Mouse (Mus musculus) lung, postnatal 0 days (tissue): ENCODE data around the gene Gria3. TPM values are rescaled to one million over a fixed set of nuclear protein-coding genes. Genes with fewer than 3 reads are reported as not detected.
A peak's percentile ranks its signal among the peaks of the same experiment; 100 is the strongest.

ENCODE experiments used
- ATAC-seq: fragments of 200-750 bp; cut with Nextera tagmentation; 2 replicates; pipeline ENCODE4 v1.8.0; 2017; ENCODE audit warnings: moderate library complexity
- DNase-seq: peaks from one replicate; pipeline ENCODE4 v3.0.0-alpha.2; 2016; ENCODE audit warnings: low spot score
- H3K27ac ChIP-seq: fragments of 300-500 bp; sonication (generic); 2 replicates; pipeline ENCODE4 v1.5.1; 2014; ENCODE audit warnings: antibody characterized with exemption, mild to moderate bottlenecking, low read length, mixed read lengths
- H3K27me3 ChIP-seq: fragments of 300-500 bp; sonication (generic); replicated peaks from 2 replicates; pipeline ENCODE4 v1.6.1; 2014; ENCODE audit warnings: low read length, mixed read lengths; ENCODE audit not compliant: insufficient read depth
- H3K36me3 ChIP-seq: fragments of 300-500 bp; sonication (generic); 2 replicates; pipeline ENCODE4 v1.6.1; 2014; ENCODE audit warnings: low read length, mixed read lengths; ENCODE audit not compliant: insufficient read depth
- H3K4me1 ChIP-seq: fragments of 300-500 bp; sonication (generic); 2 replicates; pipeline ENCODE4 v1.6.1; 2014; ENCODE audit warnings: antibody characterized with exemption, low read depth, low read length, mixed read lengths; ENCODE audit not compliant: insufficient read depth
- H3K4me2 ChIP-seq: fragments of 300-500 bp; sonication (generic); replicated peaks from 2 replicates; pipeline ENCODE4 v1.6.1; 2014; ENCODE audit warnings: low read depth, mild to moderate bottlenecking, low read length, moderate library complexity, mixed read lengths
- H3K4me3 ChIP-seq: fragments of 300-500 bp; sonication (generic); 2 replicates; pipeline ENCODE4 v1.5.1; 2014; ENCODE audit warnings: low read depth, low read length
- H3K9ac ChIP-seq: fragments of 300-500 bp; sonication (generic); replicated peaks from 2 replicates; pipeline ENCODE4 v1.6.1; 2014; ENCODE audit warnings: low read depth, mild to moderate bottlenecking
- H3K9me3 ChIP-seq: fragments of 300-500 bp; sonication (generic); 2 replicates; pipeline ENCODE4 v1.6.1; 2016; ENCODE audit warnings: low read length, mixed read lengths
- CTCF ChIP-seq: IDR thresholded peaks from 2 replicates; pipeline ENCODE4 v1.5.1; 2016; ENCODE audit warnings: antibody characterized with exemption, mild to moderate bottlenecking
- EP300 ChIP-seq: IDR thresholded peaks from 2 replicates; pipeline ENCODE4 v1.6.1; 2016; ENCODE audit warnings: antibody characterized with exemption, mild to moderate bottlenecking, control low read depth
- WGBS: fragments of 180-500 bp; shearing (Covaris S2); extraction: QIAGEN DNeasy Blood & Tissue Kit; methylation state at CpG from one replicate; pipeline ENCODE4 v1.1.7; 2014; 5-methylcytosine and 5-hydroxymethylcytosine counted together
- polyA plus RNA-seq: library from polyadenylated mRNA; unstranded; fragments of >200 nt; fragmentation: Nextera tagmentation; extraction: Ambion mirVana; gene quantifications from 2 replicates; pipeline ENCODE4 v1.2.1, GENCODE M21; 2015

Gria3 gene
- 3.9 and 4.1 TPM in 2 replicates for polyA plus RNA-seq

- H3K4me1 ChIP-seq, result no peaks in the 10 kb centered on the region
- peak within 1 kb of the TSS; percentile 51 for H3K4me2 ChIP-seq
- ATAC-seq (no peak), DNase-seq (no peak)
- H3K27me3 ChIP-seq, result no peaks in the 10 kb centered on the region
- H3K27ac ChIP-seq, result no peak within 1 kb of the TSS
- no peaks in the 10 kb centered on the region for H3K9me3 ChIP-seq
- peak within 1 kb of the TSS; percentile 37 for H3K4me3 ChIP-seq
- WGBS, result 14% methylated on average over 21 of the region's 21 CpGs
- no peak within 1 kb of the TSS for H3K9ac ChIP-seq
- no peaks in the 10 kb centered on the region for H3K36me3 ChIP-seq
- no peak for TF ChIP-seq CTCF
- TF ChIP-seq EP300, result no peak
Observed at GRCm38 (mm10) chrX:41400058-41400904, at the start of gene Gria3. Gene Gria3, plus strand, starts transcription at chrX:41400854.

- DNase-seq (no peak), ATAC-seq (no peak)
- no peak overlapping the region for H3K27ac ChIP-seq
- no peak overlapping the region for H3K9ac ChIP-seq
- H3K4me1 ChIP-seq, result no peaks in the 10 kb centered on the region
- TF ChIP-seq CTCF (no peak), EP300 (no peak)
- 56% methylated on average over 7 of the region's 7 CpGs for WGBS
- H3K9me3 ChIP-seq, result no peaks in the 10 kb centered on the region
- H3K27me3 ChIP-seq, result no peaks in the 10 kb centered on the region
- no peak overlapping the region for H3K4me2 ChIP-seq
- no peaks in the 10 kb centered on the region for H3K36me3 ChIP-seq
- H3K4me3 ChIP-seq, result no peak overlapping the region
Observed at GRCm38 (mm10) chrX:41387086-41387485, 13.6 kb upstream of the Gria3 start.

GRCm38 (mm10) chrX:41389079-41389478 is 11.6 kb upstream of the Gria3 start:
- WGBS, result 100% methylated on average over 1 of the region's 1 CpGs
- no peak overlapping the region for H3K4me3 ChIP-seq
- H3K4me2 ChIP-seq, result no peak overlapping the region
- H3K9ac ChIP-seq, result no peak overlapping the region
- no peaks in the 10 kb centered on the region for H3K27me3 ChIP-seq
- no peaks in the 10 kb centered on the region for H3K9me3 ChIP-seq
- ATAC-seq, result no peak
- no peak for TF ChIP-seq EP300
- no peak for TF ChIP-seq CTCF
- no peak for DNase-seq
- H3K27ac ChIP-seq, result no peak overlapping the region
- no peaks in the 10 kb centered on the region for H3K4me1 ChIP-seq
- H3K36me3 ChIP-seq, result no peaks in the 10 kb centered on the region

- Histone ChIP-seq H3K36me3 (no peaks in the 10 kb centered on the region), H3K9ac (no peak overlapping the region), H3K27ac (no peak overlapping the region), H3K4me2 (no peak overlapping the region), H3K4me3 (no peak overlapping the region), H3K4me1 (no peaks in the 10 kb centered on the region), H3K9me3 (no peaks in the 10 kb centered on the region), H3K27me3 (no peaks in the 10 kb centered on the region)
- ATAC-seq, result no peak
- TF ChIP-seq CTCF, result no peak
- TF ChIP-seq EP300, result no peak
- no peak for DNase-seq
Observed at GRCm38 (mm10) chrX:41398482-41398881, 2.2 kb upstream of the Gria3 start.

- Histone ChIP-seq H3K9ac (no peak overlapping the region), H3K4me1 (no peaks in the 10 kb centered on the region), H3K27ac (no peak overlapping the region), H3K27me3 (no peaks in the 10 kb centered on the region), H3K36me3 (no peaks in the 10 kb centered on the region), H3K4me3 (peak overlapping the region; percentile 37), H3K9me3 (no peaks in the 10 kb centered on the region), H3K4me2 (peak overlapping the region; percentile 51)
- TF ChIP-seq EP300 (no peak), CTCF (no peak)
- 11% methylated on average over 13 of the region's 17 CpGs for WGBS
- peak; percentile 15 for DNase-seq
- ATAC-seq, result 0 out of 2 replicates have a peak, but pooled peaks have one; percentile 16
Observed at GRCm38 (mm10) chrX:41401186-41401585, 532 bp downstream of the Gria3 start.

GRCm38 (mm10) chrX:41401590-41402240 is 1.1 kb downstream of the Gria3 start:
- DNase-seq, result no peak
- Histone ChIP-seq H3K9ac (no peak overlapping the region), H3K36me3 (no peaks in the 10 kb centered on the region), H3K4me2 (peak overlapping the region; percentile 51), H3K4me1 (no peaks in the 10 kb centered on the region), H3K4me3 (peak overlapping the region; percentile 37), H3K27me3 (no peaks in the 10 kb centered on the region), H3K9me3 (no peaks in the 10 kb centered on the region), H3K27ac (peak overlapping the region; percentile 26; the same call in 1 of the 2 replicates)
- TF ChIP-seq CTCF, result no peak
- TF ChIP-seq EP300, result no peak
- ATAC-seq, result 0 out of 2 replicates have a peak, but pooled peaks have one; percentile 23
- 12% methylated on average over 20 of the region's 20 CpGs for WGBS
